Mouse (Mus musculus) ovary, postnatal 10 days (tissue): ENCODE measurements around the gene Tsc1.
A peak's percentile ranks its signal among the peaks of the same experiment; 100 is the strongest.

Source experiments
- DNase-seq: peaks from one replicate; pipeline ENCODE4 v3.0.0; 2022; ENCODE audit warnings: low spot score

Tsc1 gene

GRCm38 (mm10) chr2:28640461-28641424 lies at the start of gene Tsc1:
Gene Tsc1, plus strand, starts transcription at chr2:28641228.
- peak; percentile 88 for DNase-seq

GRCm38 (mm10) chr2:28591479-28591878 lies 49.5 kb upstream of the Tsc1 start:
- no peak for DNase-seq

GRCm38 (mm10) chr2:28592809-28593208 lies 48.2 kb upstream of the Tsc1 start:
- peak; percentile 27 for DNase-seq

- no peak for DNase-seq
These were observed 45.0 kb upstream of the Tsc1 start for GRCm38 (mm10) chr2:28596021-28596420.

GRCm38 (mm10) chr2:28596998-28597397 lies 44.0 kb upstream of the Tsc1 start:
- DNase-seq, result no peak

GRCm38 (mm10) chr2:28597733-28598547 lies 43.1 kb upstream of the Tsc1 start:
- no peak for DNase-seq

- no peak for DNase-seq
These were observed 42.1 kb upstream of the Tsc1 start for GRCm38 (mm10) chr2:28598692-28599568.

GRCm38 (mm10) chr2:28599569-28599900 lies 41.5 kb upstream of the Tsc1 start:
- DNase-seq, result no peak

GRCm38 (mm10) chr2:28601720-28602590 lies 39.1 kb upstream of the Tsc1 start:
- no peak for DNase-seq

- DNase-seq, result no peak
These were observed 37.5 kb upstream of the Tsc1 start for GRCm38 (mm10) chr2:28603542-28603941.

GRCm38 (mm10) chr2:28605789-28606541 lies 35.1 kb upstream of the Tsc1 start:
- no peak for DNase-seq

- DNase-seq, result no peak
These were observed 34.3 kb upstream of the Tsc1 start for GRCm38 (mm10) chr2:28606601-28607340.

- no peak for DNase-seq
These were observed 33.5 kb upstream of the Tsc1 start for GRCm38 (mm10) chr2:28607341-28608165.

GRCm38 (mm10) chr2:28609851-28610250 lies 31.2 kb upstream of the Tsc1 start:
- DNase-seq, result no peak

- DNase-seq, result no peak
These were observed 30.2 kb upstream of the Tsc1 start for GRCm38 (mm10) chr2:28610716-28611406.

GRCm38 (mm10) chr2:28611407-28611787 lies 29.6 kb upstream of the Tsc1 start:
- no peak for DNase-seq

- DNase-seq, result no peak
These were observed 28.5 kb upstream of the Tsc1 start for GRCm38 (mm10) chr2:28612436-28613063.

GRCm38 (mm10) chr2:28613599-28613998 lies 27.4 kb upstream of the Tsc1 start:
- DNase-seq, result no peak
